Mouse (Mus musculus): Measurements from ENCODE around the gene Fbxo34. TPM values are rescaled to one million over a fixed set of nuclear protein-coding genes. Genes with fewer than 3 reads are reported as not detected.
A peak's percentile ranks its signal among the peaks of the same experiment; 100 is the strongest.
"Not testable (repeated sequence)": the region's sequence is repeated elsewhere in the genome, so short reads cannot be mapped to it uniquely, and the experiment has no call there.

Fbxo34 gene
- 12.7 and 15.6 TPM in 2 replicates for total RNA-seq (2014; rRNA removed)
- polyA plus RNA-seq (2012; rRNA removed), result 7.3 and 9.7 TPM in 2 replicates

DNA sequence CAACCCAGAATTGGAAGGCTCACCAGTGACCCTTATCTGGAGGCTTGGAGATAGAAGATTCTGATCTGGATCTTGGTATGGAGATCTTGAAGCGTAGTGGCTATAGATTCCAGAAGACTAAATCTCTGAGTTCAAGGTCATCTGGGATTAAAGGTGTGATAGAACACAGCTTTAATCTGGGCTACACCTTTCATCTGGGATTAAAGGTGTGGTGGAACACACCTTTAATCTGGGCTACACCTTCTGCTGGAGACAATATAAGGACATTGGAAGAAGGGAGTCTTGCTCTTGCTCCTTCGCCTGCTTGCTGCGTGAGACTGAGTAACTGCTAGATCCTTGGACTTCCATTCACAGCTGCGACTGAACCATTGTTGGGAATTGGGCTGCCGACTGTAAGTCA lies at the start of gene Fbxo34:
Fbxo34 (plus strand) TSS at position 301 of the 400 bp plus-strand sequence.
- H3K4me3 ChIP-seq (ENCODE audit: insufficient read depth, low read depth, low read length); H3K79me2 ChIP-seq (ENCODE audit: control insufficient read depth, insufficient read depth, low read length); H3K4me1 ChIP-seq (ENCODE audit: control insufficient read depth, insufficient read depth, low read length); H3K27ac ChIP-seq (replicated peaks; ENCODE audit: insufficient read depth, low read depth, low read length); DNase-seq (ENCODE audit: extremely low read depth, low read depth, low spot score); H3K27me3 ChIP-seq (ENCODE audit: control insufficient read depth, insufficient read depth, low read length); H3K9ac ChIP-seq (ENCODE audit: low read depth, low read length); H3K36me3 ChIP-seq (ENCODE audit: control insufficient read depth, insufficient read depth, low read length): not testable (repeated sequence)
- 93% methylated on average over 2 of the region's 5 CpGs for WGBS

GRCm38 (mm10) chr14:47402735-47403134 lies 47.5 kb upstream of the Fbxo34 start:
- H3K36me3 ChIP-seq (ENCODE audit: control insufficient read depth, insufficient read depth, low read length), result no peaks in the 10 kb centered on the region
- WGBS, result 26% methylated on average over 8 of the region's 8 CpGs
- no peaks in the 10 kb centered on the region for H3K27me3 ChIP-seq (ENCODE audit: control insufficient read depth, insufficient read depth, low read length)
- H3K9ac ChIP-seq (ENCODE audit: low read depth, low read length), result no peak overlapping the region
- H3K27ac ChIP-seq (replicated peaks; ENCODE audit: insufficient read depth, low read depth, low read length), result no peak overlapping the region
- TF ChIP-seq POLR2A (IDR thresholded peaks at IDR 0.05; ENCODE audit: extremely low read depth, insufficient read depth, low read length) (no peak), CTCF (IDR thresholded peaks at IDR 0.05; ENCODE audit: low read depth, low read length) (no peak)
- peaks cover 2% of the 10 kb centered on the region; the same call in 1 of the 2 replicates for H3K4me1 ChIP-seq (ENCODE audit: control insufficient read depth, insufficient read depth, low read length)
- no peaks in the 10 kb centered on the region for H3K79me2 ChIP-seq (ENCODE audit: control insufficient read depth, insufficient read depth, low read length)
- no peak overlapping the region for H3K4me3 ChIP-seq (ENCODE audit: insufficient read depth, low read depth, low read length)
- peak; percentile 88 for DNase-seq (ENCODE audit: extremely low read depth, low read depth, low spot score)

DNA sequence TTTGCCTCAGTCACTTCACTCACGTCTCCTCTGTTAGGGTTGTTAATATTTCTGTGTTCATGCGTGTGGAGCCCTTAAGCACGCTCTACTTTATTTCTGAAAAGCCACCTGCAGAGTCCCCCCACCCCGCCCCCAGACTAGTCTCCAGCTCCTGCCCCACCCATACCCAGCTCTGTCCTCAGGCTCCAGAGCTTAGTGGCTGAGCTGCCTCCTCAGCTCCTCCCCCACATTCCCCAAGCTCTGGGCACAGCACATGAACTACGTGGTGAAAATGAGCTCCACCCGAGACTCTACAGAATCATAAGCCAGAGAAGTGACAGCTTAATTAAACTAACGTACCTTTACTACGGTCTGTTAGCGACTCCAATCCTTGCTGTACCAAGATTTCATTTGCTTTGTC lies 44.2 kb upstream of the Fbxo34 start:
- Histone ChIP-seq H3K4me1 (ENCODE audit: control insufficient read depth, insufficient read depth, low read length) (peaks cover 2% of the 10 kb centered on the region; the same call in 1 of the 2 replicates), H3K9ac (ENCODE audit: low read depth, low read length) (no peak overlapping the region), H3K27me3 (ENCODE audit: control insufficient read depth, insufficient read depth, low read length) (no peaks in the 10 kb centered on the region), H3K27ac (replicated peaks; ENCODE audit: insufficient read depth, low read depth, low read length) (no peak overlapping the region), H3K4me3 (ENCODE audit: insufficient read depth, low read depth, low read length) (no peak overlapping the region), H3K79me2 (ENCODE audit: control insufficient read depth, insufficient read depth, low read length) (no peaks in the 10 kb centered on the region), H3K36me3 (ENCODE audit: control insufficient read depth, insufficient read depth, low read length) (no peaks in the 10 kb centered on the region)
- 95% methylated on average over 9 of the region's 9 CpGs for WGBS
- TF ChIP-seq POLR2A (IDR thresholded peaks at IDR 0.05; ENCODE audit: extremely low read depth, insufficient read depth, low read length) (no peak), CTCF (IDR thresholded peaks at IDR 0.05; ENCODE audit: low read depth, low read length) (no peak)
- no peak for DNase-seq (ENCODE audit: extremely low read depth, low read depth, low spot score)

DNA sequence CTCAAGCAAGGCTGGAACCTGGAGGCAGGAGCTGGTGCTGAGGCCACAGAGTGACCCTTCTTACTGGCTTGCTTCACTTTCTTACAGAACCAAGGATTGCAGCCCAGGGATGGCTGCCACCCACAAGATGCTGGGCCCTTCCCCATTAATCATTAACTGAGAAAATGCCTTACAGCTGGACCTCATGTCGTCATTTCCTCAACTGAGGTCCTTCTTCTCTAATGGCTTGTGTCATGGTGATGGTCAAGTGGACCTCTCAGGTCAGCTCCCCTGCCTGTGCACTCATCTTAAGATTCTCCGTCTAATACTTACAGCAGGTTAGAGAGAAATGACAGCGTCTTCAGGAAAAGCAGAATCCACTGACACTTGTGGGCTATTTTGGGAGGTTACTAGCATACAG lies 32.9 kb upstream of the Fbxo34 start:
- Histone ChIP-seq H3K27ac (replicated peaks; ENCODE audit: insufficient read depth, low read depth, low read length) (no peak overlapping the region), H3K4me1 (ENCODE audit: control insufficient read depth, insufficient read depth, low read length) (0 out of 2 replicates have a peak, but pooled peaks cover 2% of the 10 kb centered on the region), H3K9ac (ENCODE audit: low read depth, low read length) (no peak overlapping the region), H3K27me3 (ENCODE audit: control insufficient read depth, insufficient read depth, low read length) (no peaks in the 10 kb centered on the region), H3K79me2 (ENCODE audit: control insufficient read depth, insufficient read depth, low read length) (no peaks in the 10 kb centered on the region), H3K4me3 (ENCODE audit: insufficient read depth, low read depth, low read length) (no peak overlapping the region), H3K36me3 (ENCODE audit: control insufficient read depth, insufficient read depth, low read length) (no peaks in the 10 kb centered on the region)
- no peak for DNase-seq (ENCODE audit: extremely low read depth, low read depth, low spot score)
- 42% methylated on average over 3 of the region's 3 CpGs for WGBS
- TF ChIP-seq POLR2A (IDR thresholded peaks at IDR 0.05; ENCODE audit: extremely low read depth, insufficient read depth, low read length), result no peak
- TF ChIP-seq CTCF (IDR thresholded peaks at IDR 0.05; ENCODE audit: low read depth, low read length), result no peak

GRCm38 (mm10) chr14:47417775-47418665 lies 32.2 kb upstream of the Fbxo34 start, which contains the start of gene Dlgap5:
Gene Dlgap5 (minus strand): TSS chr14:47418407.
- H3K79me2 ChIP-seq (ENCODE audit: control insufficient read depth, insufficient read depth, low read length), result no peaks in the 10 kb centered on the region
- H3K4me3 ChIP-seq (ENCODE audit: insufficient read depth, low read depth, low read length), result peak within 1 kb of the TSS; percentile 41
- no peaks in the 10 kb centered on the region for H3K36me3 ChIP-seq (ENCODE audit: control insufficient read depth, insufficient read depth, low read length)
- 0 out of 2 replicates have a peak, but pooled peaks cover 2% of the 10 kb centered on the region for H3K4me1 ChIP-seq (ENCODE audit: control insufficient read depth, insufficient read depth, low read length)
- no peak within 1 kb of the TSS for H3K9ac ChIP-seq (ENCODE audit: low read depth, low read length)
- H3K27me3 ChIP-seq (ENCODE audit: control insufficient read depth, insufficient read depth, low read length), result no peaks in the 10 kb centered on the region
- H3K27ac ChIP-seq (replicated peaks; ENCODE audit: insufficient read depth, low read depth, low read length), result no peak within 1 kb of the TSS
- no peak for TF ChIP-seq POLR2A (IDR thresholded peaks at IDR 0.05; ENCODE audit: extremely low read depth, insufficient read depth, low read length)
- no peak for TF ChIP-seq CTCF (IDR thresholded peaks at IDR 0.05; ENCODE audit: low read depth, low read length)
- peak; percentile 78 for DNase-seq (ENCODE audit: extremely low read depth, low read depth, low spot score)
- WGBS, result 2% methylated on average over 36 of the region's 36 CpGs

DNA sequence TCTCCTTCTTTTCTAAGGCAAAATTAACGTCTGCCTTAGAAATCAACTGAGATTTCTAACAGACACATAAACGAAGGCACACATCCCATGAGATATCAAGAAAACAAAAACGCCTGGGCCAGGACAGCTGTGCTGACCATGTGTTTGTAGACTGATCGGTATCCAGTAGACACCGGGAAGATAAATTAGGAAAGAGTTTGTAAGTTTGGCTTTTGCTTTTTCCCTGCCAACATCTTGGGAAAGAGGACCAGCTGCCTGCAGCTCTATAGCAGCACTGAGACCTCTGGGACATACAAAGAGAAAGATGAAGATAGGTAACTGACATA lies 31.6 kb upstream of the Fbxo34 start:
- DNase-seq (ENCODE audit: extremely low read depth, low read depth, low spot score), result no peak
- 0 out of 2 replicates have a peak, but pooled peaks cover 2% of the 10 kb centered on the region for H3K4me1 ChIP-seq (ENCODE audit: control insufficient read depth, insufficient read depth, low read length)
- H3K79me2 ChIP-seq (ENCODE audit: control insufficient read depth, insufficient read depth, low read length), result no peaks in the 10 kb centered on the region
- H3K4me3 ChIP-seq (ENCODE audit: insufficient read depth, low read depth, low read length), result no peak overlapping the region
- WGBS, result 28% methylated on average over 5 of the region's 5 CpGs
- H3K27ac ChIP-seq (replicated peaks; ENCODE audit: insufficient read depth, low read depth, low read length), result no peak overlapping the region
- H3K9ac ChIP-seq (ENCODE audit: low read depth, low read length), result no peak overlapping the region
- no peaks in the 10 kb centered on the region for H3K27me3 ChIP-seq (ENCODE audit: control insufficient read depth, insufficient read depth, low read length)
- no peak for TF ChIP-seq CTCF (IDR thresholded peaks at IDR 0.05; ENCODE audit: low read depth, low read length)
- no peak for TF ChIP-seq POLR2A (IDR thresholded peaks at IDR 0.05; ENCODE audit: extremely low read depth, insufficient read depth, low read length)
- H3K36me3 ChIP-seq (ENCODE audit: control insufficient read depth, insufficient read depth, low read length), result no peaks in the 10 kb centered on the region
